Mouse (Mus musculus) hindbrain, embryonic 12.5 days (tissue): ENCODE results near the gene Atp2c2. TPM values are rescaled to one million over a fixed set of nuclear protein-coding genes. Genes with fewer than 3 reads are reported as not detected.

Source experiments
- ATAC-seq: fragments of 200-750 bp; cut with Nextera tagmentation; 2 replicates; pipeline ENCODE4 v1.8.0; 2017; ENCODE audit warnings: moderate TSS enrichment; ENCODE audit not compliant: low FRiP score
- H3K27ac ChIP-seq: fragments of 300-500 bp; sonication (generic); 2 replicates; pipeline ENCODE4 v1.5.1; 2016; ENCODE audit warnings: mild to moderate bottlenecking
- H3K27me3 ChIP-seq: fragments of 300-500 bp; sonication (generic); 2 replicates; pipeline ENCODE4 v1.6.1; 2016; ENCODE audit warnings: mild to moderate bottlenecking
- H3K36me3 ChIP-seq: fragments of 300-500 bp; sonication (generic); 2 replicates; pipeline ENCODE4 v1.6.1; 2016; ENCODE audit warnings: mild to moderate bottlenecking
- H3K4me1 ChIP-seq: fragments of 300-500 bp; sonication (generic); 2 replicates; pipeline ENCODE4 v1.6.1; 2016
- H3K4me2 ChIP-seq: fragments of 300-500 bp; sonication (generic); replicated peaks from 2 replicates; pipeline ENCODE4 v1.6.1; 2016; ENCODE audit warnings: mild to moderate bottlenecking
- H3K4me3 ChIP-seq: fragments of 300-500 bp; sonication (generic); 2 replicates; pipeline ENCODE4 v1.5.1; 2016; ENCODE audit warnings: mild to moderate bottlenecking
- H3K9ac ChIP-seq: fragments of 300-500 bp; sonication (generic); 2 replicates; pipeline ENCODE4 v1.6.1; 2016; ENCODE audit warnings: mild to moderate bottlenecking, moderate library complexity
- H3K9me3 ChIP-seq: fragments of 300-500 bp; sonication (generic); replicated peaks from 2 replicates; pipeline ENCODE4 v1.6.1; 2016; ENCODE audit warnings: mild to moderate bottlenecking
- WGBS: fragments of 180-500 bp; shearing (Covaris S2); methylation state at CpG from one replicate; pipeline ENCODE4 v1.1.7; 2016; 5-methylcytosine and 5-hydroxymethylcytosine counted together
- polyA plus RNA-seq: library from polyadenylated mRNA; unstranded; fragments of >200 nt; fragmentation: Nextera tagmentation; extraction: Ambion mirVana; gene quantifications from 2 replicates; pipeline ENCODE4 v1.2.1, GENCODE M21; 2016

The Atp2c2 gene
- polyA plus RNA-seq, 1 experiment from 2014 or later, result 0.88 TPM

DNA sequence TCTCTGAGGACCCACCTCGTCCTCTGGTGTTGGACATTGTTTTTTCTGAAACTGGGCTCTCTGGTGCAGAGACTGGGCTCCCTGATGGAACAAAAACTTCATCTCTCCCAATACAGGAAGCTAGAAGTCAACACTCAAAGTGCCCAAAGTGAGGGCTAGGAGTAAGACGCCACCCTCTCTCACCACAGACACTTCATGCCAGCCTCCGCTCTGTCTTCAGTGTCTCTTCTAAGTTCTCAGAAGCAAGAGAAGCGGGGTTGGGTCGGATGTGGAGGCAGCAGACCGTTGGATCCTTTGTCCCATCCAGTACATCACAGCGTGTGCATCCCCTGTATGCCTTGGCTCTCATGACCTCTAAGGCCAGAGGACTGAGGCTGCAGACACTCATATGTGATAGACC lies 89.8 kb downstream of the Atp2c2 start:
- no peak for ATAC-seq
- Histone ChIP-seq H3K4me1 (peaks cover 49% of the 10 kb centered on the region), H3K4me3 (no peak overlapping the region), H3K36me3 (no peaks in the 10 kb centered on the region), H3K9me3 (no peaks in the 10 kb centered on the region), H3K4me2 (no peak overlapping the region), H3K27ac (no peak overlapping the region), H3K9ac (no peak overlapping the region), H3K27me3 (no peaks in the 10 kb centered on the region)
- 76% methylated on average over 7 of the region's 7 CpGs for WGBS

DNA sequence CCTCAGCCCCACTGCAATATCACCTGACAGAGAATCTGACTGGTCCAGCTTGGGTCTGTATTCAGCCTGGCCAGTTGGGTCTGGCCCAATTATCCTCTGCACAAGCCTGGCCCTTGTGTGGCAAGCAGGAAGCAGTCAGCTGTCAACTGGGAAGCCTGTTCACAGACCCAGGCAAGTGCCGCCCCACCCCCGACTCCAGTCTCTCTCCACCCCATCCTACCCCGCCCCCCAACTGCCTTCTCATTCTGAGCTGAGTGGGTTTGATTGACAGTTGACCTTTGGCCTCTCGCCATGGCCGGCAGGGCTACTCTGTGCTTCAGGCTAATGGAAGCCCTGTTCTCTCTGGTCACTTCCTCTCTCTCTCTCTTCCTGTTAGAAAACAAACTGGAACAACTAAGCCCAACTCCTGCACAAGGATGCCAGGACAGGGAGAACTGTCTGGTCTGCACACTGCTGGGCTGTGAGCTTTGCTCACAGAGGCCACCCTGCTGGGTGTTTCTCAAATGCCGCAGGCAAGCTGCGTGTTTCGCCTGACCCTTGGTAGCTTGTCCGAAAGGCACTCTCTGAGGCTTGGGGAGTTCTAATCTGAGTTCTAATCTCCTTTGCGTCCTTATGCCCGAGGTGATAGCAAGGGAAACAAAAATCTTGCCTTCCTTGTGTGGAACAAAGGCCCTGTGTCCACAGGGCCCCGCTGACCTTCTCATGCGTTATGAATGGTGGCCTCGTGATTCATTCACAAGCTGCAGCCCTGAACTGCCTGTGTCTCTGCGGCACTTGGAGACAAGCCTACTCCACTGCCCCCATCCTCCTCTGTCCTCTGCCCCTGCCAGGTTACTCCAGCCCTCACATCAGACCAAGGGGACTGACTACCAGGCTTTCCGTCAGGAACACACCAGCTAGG lies 92.2 kb downstream of the Atp2c2 start:
- ATAC-seq, result peak; percentile 68
- H3K4me2 ChIP-seq, result no peak overlapping the region
- H3K9ac ChIP-seq, result no peak overlapping the region
- WGBS, result 4% methylated on average over 16 of the region's 16 CpGs
- peak overlapping the region; percentile 79 for H3K27ac ChIP-seq
- peaks cover 38% of the 10 kb centered on the region for H3K4me1 ChIP-seq
- no peak overlapping the region for H3K4me3 ChIP-seq
- no peaks in the 10 kb centered on the region for H3K27me3 ChIP-seq
- H3K36me3 ChIP-seq, result no peaks in the 10 kb centered on the region
- no peaks in the 10 kb centered on the region for H3K9me3 ChIP-seq

DNA sequence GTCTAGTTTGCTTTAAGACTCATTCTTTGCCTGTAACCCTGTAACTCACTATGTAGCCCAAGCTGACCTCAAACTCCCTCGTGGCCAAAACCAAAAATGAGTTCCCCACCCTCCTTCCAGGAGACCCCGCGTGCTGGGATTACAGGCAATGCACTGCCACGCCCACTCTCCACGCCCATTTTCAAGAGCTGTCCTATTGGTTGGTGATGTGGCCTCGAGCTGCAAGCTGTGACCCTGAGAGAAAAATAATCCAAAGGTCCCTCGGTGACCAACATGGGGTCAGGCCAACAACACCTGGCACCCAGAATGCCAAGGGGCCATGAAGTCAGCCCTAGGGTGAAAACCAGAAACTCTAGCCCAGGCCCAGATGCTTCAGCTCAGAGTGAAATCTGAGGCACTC lies 94.9 kb downstream of the Atp2c2 start:
- peaks cover 43% of the 10 kb centered on the region for H3K4me1 ChIP-seq
- no peak overlapping the region for H3K4me3 ChIP-seq
- no peaks in the 10 kb centered on the region for H3K36me3 ChIP-seq
- WGBS, result 37% methylated on average over 7 of the region's 7 CpGs
- ATAC-seq, result no peak
- no peak overlapping the region for H3K27ac ChIP-seq
- no peaks in the 10 kb centered on the region for H3K27me3 ChIP-seq
- no peak overlapping the region for H3K9ac ChIP-seq
- H3K4me2 ChIP-seq, result no peak overlapping the region
- no peaks in the 10 kb centered on the region for H3K9me3 ChIP-seq

DNA sequence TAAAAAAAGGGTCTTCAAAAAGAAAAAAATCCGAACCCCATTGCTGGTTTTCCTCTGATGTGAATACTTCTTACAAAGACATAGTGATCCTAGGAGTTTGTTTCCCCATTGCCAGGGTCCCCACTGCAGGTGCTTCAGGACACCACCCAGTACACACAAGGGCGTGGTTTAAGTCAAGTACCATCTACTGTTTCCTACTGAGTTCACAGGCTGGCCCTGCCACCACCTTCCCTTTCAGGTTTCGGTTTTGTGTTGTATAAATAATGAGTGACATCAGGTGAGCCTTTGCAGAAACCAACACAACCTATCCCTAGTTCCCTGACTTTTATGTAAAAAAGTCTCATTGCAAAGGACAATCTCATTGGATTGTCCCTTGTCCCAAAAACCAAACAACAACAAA lies 95.8 kb downstream of the Atp2c2 start:
- H3K36me3 ChIP-seq, result no peaks in the 10 kb centered on the region
- H3K9me3 ChIP-seq, result no peaks in the 10 kb centered on the region
- H3K27ac ChIP-seq, result no peak overlapping the region
- no peak for ATAC-seq
- H3K4me1 ChIP-seq, result peaks cover 46% of the 10 kb centered on the region
- no peak overlapping the region for H3K9ac ChIP-seq
- 84% methylated on average over 3 of the region's 3 CpGs for WGBS
- H3K4me2 ChIP-seq, result no peak overlapping the region
- no peak overlapping the region for H3K4me3 ChIP-seq
- H3K27me3 ChIP-seq, result no peaks in the 10 kb centered on the region

DNA sequence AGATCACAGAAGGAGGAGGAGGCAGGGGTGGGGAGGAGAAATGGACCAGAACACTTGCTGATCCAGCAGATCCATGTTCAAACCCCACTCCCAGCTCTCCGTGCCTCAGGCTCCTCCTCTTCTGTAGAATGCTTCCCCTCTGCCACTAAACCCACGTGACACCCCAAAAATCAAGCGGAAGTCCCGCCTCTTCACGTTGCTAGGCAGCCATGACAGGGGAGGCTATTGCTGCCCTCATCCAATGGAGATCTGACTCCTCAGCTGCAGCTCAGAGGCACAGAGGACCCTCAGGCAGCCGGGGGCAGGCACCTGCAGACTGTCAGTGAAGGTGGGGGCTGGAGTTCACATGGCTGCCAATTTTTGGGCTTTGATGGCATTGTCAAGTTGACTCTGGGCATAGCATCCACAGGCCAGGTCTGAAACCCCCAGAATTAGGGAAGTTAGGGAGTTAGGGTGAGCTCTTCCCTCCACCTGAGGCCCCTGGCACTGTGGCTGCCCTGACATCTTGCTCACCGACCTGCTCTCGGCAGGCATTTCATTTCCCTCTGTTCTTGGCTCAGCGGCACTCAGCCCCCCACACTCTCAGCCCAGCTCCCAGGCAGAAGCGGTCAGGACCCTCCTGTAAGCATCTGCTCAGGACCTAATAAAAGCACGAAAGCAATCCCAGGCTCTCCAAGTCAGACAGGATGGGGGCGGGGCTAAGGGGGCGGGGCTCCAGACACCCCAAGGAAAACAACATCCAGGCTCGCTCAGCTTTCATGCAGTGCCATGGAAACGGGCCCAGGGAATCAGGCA lies 98.6 kb downstream of the Atp2c2 start:
- Histone ChIP-seq H3K36me3 (no peaks in the 10 kb centered on the region), H3K4me1 (peaks cover 36% of the 10 kb centered on the region), H3K9ac (no peak overlapping the region), H3K9me3 (no peaks in the 10 kb centered on the region), H3K4me3 (no peak overlapping the region), H3K4me2 (peak overlapping the region; percentile 35), H3K27ac (peak overlapping the region; percentile 79), H3K27me3 (no peaks in the 10 kb centered on the region)
- ATAC-seq, result peak; percentile 74
- WGBS, result 6% methylated on average over 15 of the region's 15 CpGs

DNA sequence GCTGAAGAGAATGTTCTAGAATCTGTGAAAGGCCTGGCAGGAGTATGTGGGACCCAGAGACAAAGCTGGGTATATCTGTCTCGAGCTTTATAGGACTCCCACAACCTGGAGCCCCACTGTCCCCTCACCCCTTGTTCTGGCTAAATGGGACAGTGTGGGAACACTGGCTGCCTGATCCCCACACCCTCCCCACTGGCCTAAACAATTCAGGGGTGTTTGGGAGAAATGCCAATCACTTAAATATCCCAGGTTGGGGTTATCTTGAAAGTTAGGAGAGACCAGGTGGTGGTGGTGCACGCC lies 99.1 kb downstream of the Atp2c2 start:
- Histone ChIP-seq H3K4me1 (peaks cover 36% of the 10 kb centered on the region), H3K9me3 (no peaks in the 10 kb centered on the region), H3K9ac (no peak overlapping the region), H3K36me3 (no peaks in the 10 kb centered on the region), H3K4me2 (peak overlapping the region; percentile 35; the same call in 1 of the 2 replicates), H3K27me3 (no peaks in the 10 kb centered on the region), H3K27ac (peak overlapping the region; percentile 79), H3K4me3 (no peak overlapping the region)
- ATAC-seq, result peak; percentile 43; the same call in 1 of the 2 replicates
- 52% methylated on average over 2 of the region's 2 CpGs for WGBS

DNA sequence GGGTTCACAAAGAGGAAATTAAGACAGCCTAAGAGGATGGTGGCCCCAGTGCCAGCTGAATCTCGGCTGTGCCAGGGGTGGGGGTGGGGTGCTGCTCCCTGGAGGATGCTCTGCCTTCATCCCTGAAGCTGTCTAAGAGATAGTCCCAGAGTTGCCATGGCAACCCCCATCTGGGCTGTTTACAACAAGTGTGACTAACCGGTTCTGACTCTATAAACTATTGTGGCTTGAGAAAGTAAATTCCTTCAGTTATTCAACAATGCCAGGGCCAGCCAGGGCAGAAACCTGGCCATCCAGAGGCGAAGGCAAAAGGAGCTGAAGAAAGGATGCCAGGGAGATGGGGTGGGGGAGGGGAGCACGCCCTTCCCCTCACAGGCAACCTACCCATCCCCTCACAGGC lies 101.4 kb downstream of the Atp2c2 start:
- no peaks in the 10 kb centered on the region for H3K9me3 ChIP-seq
- peak overlapping the region; percentile 71 for H3K27ac ChIP-seq
- H3K9ac ChIP-seq, result peak overlapping the region; percentile 48; the same call in 1 of the 2 replicates
- no peaks in the 10 kb centered on the region for H3K36me3 ChIP-seq
- 15% methylated on average over 4 of the region's 4 CpGs for WGBS
- H3K4me3 ChIP-seq, result no peak overlapping the region
- H3K27me3 ChIP-seq, result no peaks in the 10 kb centered on the region
- no peak overlapping the region for H3K4me2 ChIP-seq
- ATAC-seq, result 0 out of 2 replicates have a peak, but pooled peaks have one; percentile 15
- peaks cover 40% of the 10 kb centered on the region for H3K4me1 ChIP-seq

DNA sequence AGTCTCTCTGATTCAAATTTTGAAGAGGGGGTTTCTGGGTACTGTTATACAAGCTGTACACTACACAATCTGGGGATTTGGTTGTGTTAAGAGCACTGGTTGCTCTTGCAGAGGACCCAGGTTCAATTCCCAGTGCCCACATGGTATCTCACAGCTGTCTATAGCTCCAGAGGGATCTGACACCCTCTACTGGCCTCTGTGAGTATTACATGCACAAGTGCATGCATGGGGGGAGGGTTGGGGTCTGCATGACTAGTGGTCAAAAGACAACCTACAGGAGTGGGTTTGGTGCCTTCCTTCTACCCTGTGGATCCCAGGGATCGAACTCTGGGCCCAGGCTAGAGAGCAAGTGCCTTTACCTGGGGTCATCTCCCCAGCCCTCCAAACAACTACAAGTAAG lies 102.8 kb downstream of the Atp2c2 start:
- Histone ChIP-seq H3K4me1 (peaks cover 49% of the 10 kb centered on the region), H3K9ac (no peak overlapping the region), H3K4me3 (no peak overlapping the region), H3K36me3 (no peaks in the 10 kb centered on the region), H3K27me3 (no peaks in the 10 kb centered on the region), H3K4me2 (no peak overlapping the region), H3K27ac (no peak overlapping the region), H3K9me3 (no peaks in the 10 kb centered on the region)
- WGBS, result 78% methylated on average over 1 of the region's 1 CpGs
- ATAC-seq, result no peak

DNA sequence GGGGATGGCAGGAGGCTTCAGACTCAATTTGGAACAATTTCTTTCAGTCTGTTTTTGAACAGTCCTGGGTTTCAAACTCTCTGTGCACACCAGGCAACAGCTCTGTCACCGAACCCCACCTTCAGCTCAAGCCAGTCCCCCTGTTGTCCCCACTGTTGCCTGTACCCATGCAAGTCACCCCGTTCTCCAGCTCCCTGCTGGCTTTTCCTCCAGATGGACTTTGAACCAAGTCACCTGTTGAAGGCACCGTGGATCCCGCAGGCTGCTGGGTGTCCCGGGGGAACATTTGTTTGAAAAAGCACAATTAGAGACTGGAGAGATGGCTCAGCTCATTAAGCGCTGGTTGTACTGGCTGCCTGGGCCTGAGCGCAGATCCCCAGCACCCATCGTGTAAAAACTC lies 105.5 kb downstream of the Atp2c2 start:
- Histone ChIP-seq H3K27ac (no peak overlapping the region), H3K4me1 (peaks cover 33% of the 10 kb centered on the region), H3K9me3 (no peaks in the 10 kb centered on the region), H3K36me3 (peaks cover 12% of the 10 kb centered on the region; the same call in 1 of the 2 replicates), H3K27me3 (no peaks in the 10 kb centered on the region), H3K9ac (no peak overlapping the region), H3K4me2 (no peak overlapping the region), H3K4me3 (no peak overlapping the region)
- ATAC-seq, result no peak
- 65% methylated on average over 8 of the region's 8 CpGs for WGBS

DNA sequence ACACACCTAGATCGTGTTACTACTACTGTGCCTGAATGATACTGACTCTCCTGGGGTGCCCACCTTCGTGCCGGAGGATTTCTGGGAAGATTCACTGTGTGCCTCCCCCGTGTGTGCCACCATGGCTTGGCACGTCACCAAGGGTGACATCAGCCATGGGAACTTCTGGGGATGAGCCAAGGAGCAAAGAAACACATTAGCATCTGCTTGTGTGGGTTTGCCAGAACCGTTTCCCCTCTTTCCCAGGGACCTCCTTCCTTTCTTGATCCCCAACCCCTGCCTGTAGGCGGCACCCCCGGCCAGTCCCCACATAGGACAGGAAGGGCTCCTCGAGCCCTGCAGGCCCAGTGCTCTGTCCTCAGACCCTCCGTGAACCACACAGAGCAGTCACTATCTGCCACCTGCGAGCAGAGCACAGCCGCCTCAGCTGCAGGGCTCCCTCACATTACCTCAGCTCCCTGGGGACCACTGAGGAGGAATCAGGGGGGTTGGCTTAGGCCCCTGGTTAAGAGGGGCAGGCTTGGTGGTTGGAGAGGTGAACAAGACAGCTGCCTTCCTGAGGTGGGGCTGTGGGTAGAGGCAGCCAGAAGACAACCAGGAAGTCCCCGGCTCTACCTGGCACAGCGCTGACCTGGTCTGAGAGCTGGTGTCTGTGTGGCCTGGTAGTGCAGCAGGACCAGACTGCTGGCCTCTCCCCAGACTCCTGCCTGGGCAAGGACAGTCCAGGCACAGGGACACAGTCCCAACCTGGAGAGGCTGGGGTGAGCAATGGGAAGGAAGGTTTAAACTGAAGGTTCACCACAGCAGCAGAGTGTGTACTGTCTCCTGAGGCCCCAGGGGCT lies 106.8 kb downstream of the Atp2c2 start:
- H3K4me3 ChIP-seq, result no peak overlapping the region
- WGBS, result 70% methylated on average over 14 of the region's 14 CpGs
- no peaks in the 10 kb centered on the region for H3K9me3 ChIP-seq
- H3K36me3 ChIP-seq, result peaks cover 12% of the 10 kb centered on the region; the same call in 1 of the 2 replicates
- peaks cover 34% of the 10 kb centered on the region for H3K4me1 ChIP-seq
- H3K27me3 ChIP-seq, result no peaks in the 10 kb centered on the region
- H3K4me2 ChIP-seq, result no peak overlapping the region
- no peak overlapping the region for H3K9ac ChIP-seq
- no peak for ATAC-seq
- peak overlapping the region; percentile 13; the same call in 1 of the 2 replicates for H3K27ac ChIP-seq
